Mouse (Mus musculus): ENCODE results near the gene Smarce1. TPM values are rescaled to one million over a fixed set of nuclear protein-coding genes. Genes with fewer than 3 reads are reported as not detected.
A peak's percentile ranks its signal among the peaks of the same experiment; 100 is the strongest.

Gene Smarce1
- polyA plus RNA-seq, 1 experiment, result 37.0 TPM

DNA sequence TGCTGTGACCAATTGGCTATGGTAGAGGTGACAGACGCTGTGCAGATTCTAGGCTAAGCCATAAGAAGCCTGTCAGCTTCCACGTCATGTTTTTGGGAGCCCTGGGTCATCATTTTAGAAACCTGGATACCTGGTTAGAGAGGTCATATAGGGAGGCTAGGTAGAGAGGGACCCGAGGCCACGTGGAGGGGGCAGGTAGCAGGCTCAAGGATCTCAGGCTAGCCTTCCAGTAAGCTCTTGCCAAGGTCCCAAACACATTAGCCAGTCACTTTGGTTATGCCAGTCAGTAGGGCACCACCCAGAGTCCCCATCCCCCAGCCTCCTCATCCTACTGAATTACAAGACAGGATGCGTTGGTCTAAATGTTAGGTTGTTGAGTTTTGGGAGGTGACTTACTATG is 11.2 kb upstream of the Smarce1 start:
- Histone ChIP-seq H3K36me3 (ENCODE audit: control insufficient read depth, insufficient read depth, low read length) (no peaks in the 10 kb centered on the region), H3K27ac (ENCODE audit: control insufficient read depth, insufficient read depth, low read length) (no peak overlapping the region), H3K4me1 (replicated peaks; ENCODE audit: control insufficient read depth, insufficient read depth, low read length) (0 out of 2 replicates have a peak, but pooled peaks cover 4% of the 10 kb centered on the region), H3K4me3 (ENCODE audit: control insufficient read depth, insufficient read depth, low read length) (no peak overlapping the region), H3K27me3 (ENCODE audit: control insufficient read depth, insufficient read depth, low read length) (peaks cover 4% of the 10 kb centered on the region; the same call in 1 of the 2 replicates)
- 89% methylated on average over 5 of the region's 5 CpGs for WGBS
- TF ChIP-seq CTCF (IDR thresholded peaks at IDR 0.05; ENCODE audit: borderline replicate concordance, control insufficient read depth, extremely low read depth, insufficient read depth, low read length, poor library complexity) (no peak), POLR2A (IDR thresholded peaks at IDR 0.05; ENCODE audit: control insufficient read depth, extremely low read depth, insufficient read depth, low read length, poor library complexity) (no peak)
- no peak for DNase-seq

DNA sequence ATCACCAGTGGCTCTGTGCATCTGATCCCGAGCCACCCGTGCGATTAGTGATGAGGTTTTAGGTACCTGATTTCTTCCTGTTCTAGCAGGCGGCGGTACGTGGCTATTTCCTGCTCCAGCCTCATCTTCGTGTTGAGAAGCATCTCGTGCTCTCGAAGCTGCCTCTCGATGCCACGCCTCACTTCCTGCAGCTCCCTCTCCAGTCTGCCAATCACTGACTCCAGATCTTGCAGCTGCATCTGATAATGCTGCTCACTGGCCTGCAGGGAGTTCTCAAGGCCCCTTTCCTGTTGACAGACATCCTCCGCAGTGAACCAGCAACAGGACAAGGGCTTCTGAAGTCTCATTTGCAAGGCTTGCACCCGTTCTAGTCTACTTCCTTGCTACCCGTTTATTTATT is 7.7 kb upstream of the Smarce1 start:
- WGBS, result 4% methylated on average over 14 of the region's 14 CpGs
- no peak overlapping the region for H3K27ac ChIP-seq (ENCODE audit: control insufficient read depth, insufficient read depth, low read length)

DNA sequence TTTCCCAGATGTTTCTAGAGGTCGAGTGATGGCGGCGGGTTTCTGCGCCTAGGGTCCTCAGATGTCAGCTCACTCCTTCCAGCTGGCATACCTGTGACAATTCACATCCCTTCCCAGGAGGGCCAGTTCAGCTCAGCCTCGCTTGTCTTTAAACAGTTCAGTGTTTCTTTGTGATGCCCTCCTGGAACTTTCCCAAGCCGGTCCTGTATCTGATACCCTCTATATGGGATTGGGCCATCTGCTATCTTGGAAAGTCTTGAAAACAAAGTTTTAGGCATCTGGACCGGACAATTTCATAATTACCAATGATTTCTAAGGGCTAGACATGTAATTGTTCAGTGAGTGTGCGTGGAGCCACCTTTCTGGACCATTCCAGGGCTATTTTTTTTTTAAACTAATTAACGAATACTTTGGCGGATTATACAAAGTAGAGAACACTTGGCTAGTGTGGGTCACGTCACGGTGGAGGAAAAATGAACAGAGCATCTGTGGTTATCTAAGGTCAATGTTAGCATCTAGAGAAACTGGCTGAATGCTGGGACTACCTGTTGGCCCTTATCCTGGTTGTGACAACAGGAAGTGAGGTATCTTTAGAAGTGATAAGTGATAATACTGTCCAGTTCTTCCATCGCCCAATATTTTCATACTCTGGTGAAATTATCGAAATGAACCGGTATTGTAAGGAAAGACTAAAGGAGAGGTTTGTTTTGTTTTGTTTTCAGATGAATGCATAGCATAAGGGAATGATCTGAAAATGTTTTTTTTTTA is 416 bp upstream of the Smarce1 start:
- WGBS, result 42% methylated on average over 15 of the region's 15 CpGs

More for the DNA sequence above, 7.7 kb upstream of the Smarce1 start:
- 0 out of 2 replicates have a peak, but pooled peaks cover 4% of the 10 kb centered on the region for H3K4me1 ChIP-seq (replicated peaks; ENCODE audit: control insufficient read depth, insufficient read depth, low read length)
- peak; percentile 72 for DNase-seq
- H3K4me3 ChIP-seq (ENCODE audit: control insufficient read depth, insufficient read depth, low read length), result no peak overlapping the region
- H3K27me3 ChIP-seq (ENCODE audit: control insufficient read depth, insufficient read depth, low read length), result no peaks in the 10 kb centered on the region
- H3K36me3 ChIP-seq (ENCODE audit: control insufficient read depth, insufficient read depth, low read length), result no peaks in the 10 kb centered on the region
- no peak for TF ChIP-seq POLR2A (IDR thresholded peaks at IDR 0.05; ENCODE audit: control insufficient read depth, extremely low read depth, insufficient read depth, low read length, poor library complexity)
- TF ChIP-seq CTCF (IDR thresholded peaks at IDR 0.05; ENCODE audit: borderline replicate concordance, control insufficient read depth, extremely low read depth, insufficient read depth, low read length, poor library complexity), result no peak

DNA sequence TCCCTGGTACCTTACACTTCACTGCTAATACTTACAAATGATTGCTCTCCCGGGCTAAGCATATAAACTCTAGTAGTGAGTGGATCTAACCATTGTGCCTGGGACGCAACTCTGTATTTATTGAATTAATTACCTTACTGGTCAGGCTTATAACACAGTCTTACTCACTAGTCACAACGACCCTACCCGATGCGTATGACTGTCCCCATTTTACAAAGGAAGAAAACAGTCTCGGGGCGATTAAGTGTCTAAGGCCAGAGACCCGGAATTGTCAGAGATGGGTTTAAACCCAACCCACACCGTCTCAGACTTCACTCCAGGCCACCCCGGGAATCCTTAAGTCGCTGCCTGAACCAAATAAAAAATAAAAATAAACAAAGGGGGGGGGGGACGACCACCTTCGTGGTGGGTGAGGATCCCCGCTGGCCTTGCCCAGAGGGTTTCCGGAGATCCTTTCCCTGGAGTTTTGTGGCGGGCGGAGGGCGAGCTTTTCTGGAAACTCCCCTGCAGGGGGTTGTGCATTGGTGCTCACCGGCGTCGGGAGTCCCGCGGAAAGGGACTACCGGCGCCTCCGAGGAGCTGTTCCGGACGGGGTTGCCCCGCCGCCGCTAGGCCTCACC is 1.1 kb downstream of the Smarce1 start:
- peak overlapping the region; percentile 95 for H3K4me3 ChIP-seq (ENCODE audit: control insufficient read depth, insufficient read depth, low read length)
- TF ChIP-seq POLR2A (IDR thresholded peaks at IDR 0.05; ENCODE audit: control insufficient read depth, extremely low read depth, insufficient read depth, low read length, poor library complexity), result no peak
- TF ChIP-seq CTCF (IDR thresholded peaks at IDR 0.05; ENCODE audit: borderline replicate concordance, control insufficient read depth, extremely low read depth, insufficient read depth, low read length, poor library complexity), result no peak
- peaks cover 4% of the 10 kb centered on the region for H3K4me1 ChIP-seq (replicated peaks; ENCODE audit: control insufficient read depth, insufficient read depth, low read length)
- H3K36me3 ChIP-seq (ENCODE audit: control insufficient read depth, insufficient read depth, low read length), result peaks cover 31% of the 10 kb centered on the region
- H3K27ac ChIP-seq (ENCODE audit: control insufficient read depth, insufficient read depth, low read length), result peak overlapping the region; percentile 28; the same call in 1 of the 2 replicates
- DNase-seq, result no peak
- WGBS, result under 1% methylated on average over 31 of the region's 31 CpGs
- no peaks in the 10 kb centered on the region for H3K27me3 ChIP-seq (ENCODE audit: control insufficient read depth, insufficient read depth, low read length)

More for the DNA sequence above, 416 bp upstream of the Smarce1 start:
- peaks cover 17% of the 10 kb centered on the region for H3K36me3 ChIP-seq (ENCODE audit: control insufficient read depth, insufficient read depth, low read length)
- DNase-seq, result no peak
- peak overlapping the region; percentile 45; the same call in 1 of the 2 replicates for H3K27ac ChIP-seq (ENCODE audit: control insufficient read depth, insufficient read depth, low read length)
- no peaks in the 10 kb centered on the region for H3K27me3 ChIP-seq (ENCODE audit: control insufficient read depth, insufficient read depth, low read length)
- H3K4me3 ChIP-seq (ENCODE audit: control insufficient read depth, insufficient read depth, low read length), result peak overlapping the region; percentile 95
- peaks cover 4% of the 10 kb centered on the region for H3K4me1 ChIP-seq (replicated peaks; ENCODE audit: control insufficient read depth, insufficient read depth, low read length)
- TF ChIP-seq POLR2A (IDR thresholded peaks at IDR 0.05; ENCODE audit: control insufficient read depth, extremely low read depth, insufficient read depth, low read length, poor library complexity) (no peak), CTCF (IDR thresholded peaks at IDR 0.05; ENCODE audit: borderline replicate concordance, control insufficient read depth, extremely low read depth, insufficient read depth, low read length, poor library complexity) (no peak)

DNA sequence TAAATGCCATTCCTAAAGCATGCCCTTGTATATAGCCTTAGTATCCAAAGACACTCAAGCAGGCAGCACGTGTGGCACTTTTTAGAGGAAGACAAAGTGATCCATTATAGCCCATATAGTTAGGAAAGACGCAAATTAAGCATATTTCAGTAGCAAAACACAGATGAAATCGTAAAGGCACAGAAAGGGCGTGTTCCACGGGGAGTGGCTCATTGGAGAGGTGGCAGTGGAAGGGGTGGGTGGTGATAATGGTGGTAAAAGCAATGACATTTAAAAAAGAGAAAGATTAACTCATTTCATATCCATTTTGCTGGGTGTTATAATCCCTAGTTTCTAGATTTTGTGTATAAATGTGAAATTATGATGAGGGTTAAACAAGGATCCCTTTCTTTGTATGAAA is 4.5 kb downstream of the Smarce1 start:
- Histone ChIP-seq H3K4me1 (replicated peaks; ENCODE audit: control insufficient read depth, insufficient read depth, low read length) (peaks cover 4% of the 10 kb centered on the region), H3K27ac (ENCODE audit: control insufficient read depth, insufficient read depth, low read length) (no peak overlapping the region), H3K36me3 (ENCODE audit: control insufficient read depth, insufficient read depth, low read length) (peaks cover 62% of the 10 kb centered on the region), H3K27me3 (ENCODE audit: control insufficient read depth, insufficient read depth, low read length) (no peaks in the 10 kb centered on the region), H3K4me3 (ENCODE audit: control insufficient read depth, insufficient read depth, low read length) (no peak overlapping the region)
- DNase-seq, result no peak
- TF ChIP-seq POLR2A (IDR thresholded peaks at IDR 0.05; ENCODE audit: control insufficient read depth, extremely low read depth, insufficient read depth, low read length, poor library complexity) (no peak), CTCF (IDR thresholded peaks at IDR 0.05; ENCODE audit: borderline replicate concordance, control insufficient read depth, extremely low read depth, insufficient read depth, low read length, poor library complexity) (no peak)
- 97% methylated on average over 5 of the region's 5 CpGs for WGBS

DNA sequence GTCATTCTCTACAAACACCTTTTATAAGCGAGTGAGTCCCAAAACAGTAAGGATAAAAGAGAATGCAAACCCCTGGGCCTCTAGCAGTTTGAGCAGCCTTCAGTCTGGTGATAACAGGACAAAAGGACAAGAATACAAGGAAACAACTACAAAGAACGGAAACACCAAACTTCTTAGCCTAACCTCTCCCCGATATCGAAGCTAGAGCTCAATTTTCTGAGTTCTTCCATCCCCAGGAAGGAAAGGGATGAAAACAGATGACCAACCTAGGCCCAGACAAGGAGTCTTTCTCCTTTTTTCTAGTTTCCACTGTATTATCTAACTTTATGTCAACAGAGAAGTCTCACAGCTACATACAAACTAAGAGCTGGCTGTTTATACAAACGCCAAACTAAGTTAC is 7.5 kb downstream of the Smarce1 start:
- no peak overlapping the region for H3K27ac ChIP-seq (ENCODE audit: control insufficient read depth, insufficient read depth, low read length)
- H3K4me1 ChIP-seq (replicated peaks; ENCODE audit: control insufficient read depth, insufficient read depth, low read length), result no peaks in the 10 kb centered on the region
- peaks cover 92% of the 10 kb centered on the region for H3K36me3 ChIP-seq (ENCODE audit: control insufficient read depth, insufficient read depth, low read length)
- WGBS, result 93% methylated on average over 5 of the region's 5 CpGs
- no peak overlapping the region for H3K4me3 ChIP-seq (ENCODE audit: control insufficient read depth, insufficient read depth, low read length)
- H3K27me3 ChIP-seq (ENCODE audit: control insufficient read depth, insufficient read depth, low read length), result no peaks in the 10 kb centered on the region
- no peak for DNase-seq
- no peak for TF ChIP-seq POLR2A (IDR thresholded peaks at IDR 0.05; ENCODE audit: control insufficient read depth, extremely low read depth, insufficient read depth, low read length, poor library complexity)
- TF ChIP-seq CTCF (IDR thresholded peaks at IDR 0.05; ENCODE audit: borderline replicate concordance, control insufficient read depth, extremely low read depth, insufficient read depth, low read length, poor library complexity), result no peak

Measured in thymus, adult 2 months (tissue).